Mouse (Mus musculus) adipose tissue, adult 10 weeks (tissue): ENCODE measurements around the gene Nmrk2. TPM values are rescaled to one million over a fixed set of nuclear protein-coding genes. Genes with fewer than 3 reads are reported as not detected.

Experiments used
- polyA plus RNA-seq: library from polyadenylated mRNA; stranded (reverse); fragments of 350-450 nt; fragmentation: Illumina TruSeq; extraction: RNeasy Lipid Tissue Mini Kit (QIAGEN cat#74804); gene quantifications from one replicate; pipeline ENCODE4 v1.2.3, GENCODE M21; 2014; ENCODE audit warnings: low read depth, low replicate concordance

Nmrk2 gene
- polyA plus RNA-seq = not detected

DNA sequence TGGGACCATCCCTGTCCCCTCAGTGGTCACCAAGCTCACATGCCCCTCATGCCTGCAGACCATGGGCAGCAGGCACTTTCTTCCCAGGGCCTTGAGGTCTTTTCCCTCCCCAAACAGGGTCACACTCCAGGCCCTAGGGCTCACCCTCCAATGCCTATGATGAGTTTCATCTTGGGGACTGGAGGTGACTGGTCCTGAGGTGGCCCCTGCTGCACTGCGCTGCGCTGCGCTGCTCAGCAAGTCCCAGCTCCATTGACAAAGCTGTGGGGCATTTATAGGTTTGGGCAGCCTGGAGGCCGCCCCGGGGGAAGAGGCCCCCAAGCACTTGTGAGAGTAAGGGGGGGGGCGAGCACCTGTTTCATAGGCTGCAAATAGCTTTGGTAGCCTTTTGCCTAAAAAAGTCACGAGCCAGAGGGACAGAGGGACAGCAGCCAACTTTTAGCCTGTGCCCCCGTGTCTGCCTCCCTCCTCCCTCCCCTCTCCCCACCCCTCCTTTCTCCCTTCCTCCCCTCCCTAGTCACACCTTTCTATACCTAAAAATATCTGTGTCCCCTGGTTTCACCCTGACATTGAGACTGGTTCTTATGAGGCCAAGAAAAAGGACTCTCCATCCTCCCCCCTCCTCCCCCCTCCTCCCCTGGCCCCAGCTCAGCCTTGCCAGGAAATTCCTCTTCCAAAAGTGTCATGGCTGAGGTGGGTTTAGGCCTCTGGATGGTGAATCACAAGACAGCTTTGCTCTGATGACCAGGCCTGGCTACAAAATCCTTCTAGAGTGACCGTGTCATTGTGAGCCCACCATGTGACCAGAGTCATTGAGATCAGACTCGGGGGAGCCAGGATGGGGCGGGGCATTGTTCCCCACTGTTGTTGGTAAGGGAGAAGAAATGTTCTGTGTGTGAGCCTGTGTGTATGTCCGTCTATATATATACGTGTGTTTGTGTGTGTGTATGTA lies at the start of gene Nmrk2:
Gene Nmrk2, minus strand, starts transcription at position 245 of the 952 bp plus-strand sequence.

DNA sequence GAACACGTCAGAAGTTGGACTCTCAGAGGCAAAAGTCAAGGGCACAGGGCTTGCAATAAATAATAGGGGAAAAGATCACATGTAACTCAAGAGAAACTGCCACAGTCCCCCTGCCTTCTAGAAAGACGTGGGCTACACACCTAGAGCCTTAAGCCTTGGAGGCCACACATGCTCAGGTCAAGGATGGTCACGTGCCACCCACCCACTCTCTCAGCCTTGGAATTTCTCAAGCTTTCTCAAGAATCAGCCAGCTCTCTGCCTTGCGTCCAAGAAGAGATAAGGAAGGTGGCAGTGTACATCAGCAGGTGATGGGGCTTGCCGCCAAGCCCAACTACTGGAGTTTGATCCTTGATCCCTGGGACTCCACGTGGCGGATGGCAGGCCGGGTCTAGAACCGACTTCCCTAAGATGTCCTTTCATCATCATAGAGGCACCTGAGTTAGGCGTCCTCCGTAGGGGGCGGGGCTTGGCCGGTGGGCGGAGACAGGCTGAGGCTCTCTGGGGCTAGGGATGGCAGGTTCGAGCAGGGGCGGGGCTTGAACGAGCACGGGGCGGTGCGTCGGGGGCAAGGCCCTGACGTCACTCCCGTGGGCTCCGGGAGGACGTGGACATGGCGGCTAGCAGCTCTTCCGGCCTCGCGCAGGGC lies 30.9 kb upstream of the Nmrk2 start, which contains the start of gene Zfr2:
Gene Zfr2, plus strand, starts transcription at position 576 of the 646 bp plus-strand sequence.

DNA sequence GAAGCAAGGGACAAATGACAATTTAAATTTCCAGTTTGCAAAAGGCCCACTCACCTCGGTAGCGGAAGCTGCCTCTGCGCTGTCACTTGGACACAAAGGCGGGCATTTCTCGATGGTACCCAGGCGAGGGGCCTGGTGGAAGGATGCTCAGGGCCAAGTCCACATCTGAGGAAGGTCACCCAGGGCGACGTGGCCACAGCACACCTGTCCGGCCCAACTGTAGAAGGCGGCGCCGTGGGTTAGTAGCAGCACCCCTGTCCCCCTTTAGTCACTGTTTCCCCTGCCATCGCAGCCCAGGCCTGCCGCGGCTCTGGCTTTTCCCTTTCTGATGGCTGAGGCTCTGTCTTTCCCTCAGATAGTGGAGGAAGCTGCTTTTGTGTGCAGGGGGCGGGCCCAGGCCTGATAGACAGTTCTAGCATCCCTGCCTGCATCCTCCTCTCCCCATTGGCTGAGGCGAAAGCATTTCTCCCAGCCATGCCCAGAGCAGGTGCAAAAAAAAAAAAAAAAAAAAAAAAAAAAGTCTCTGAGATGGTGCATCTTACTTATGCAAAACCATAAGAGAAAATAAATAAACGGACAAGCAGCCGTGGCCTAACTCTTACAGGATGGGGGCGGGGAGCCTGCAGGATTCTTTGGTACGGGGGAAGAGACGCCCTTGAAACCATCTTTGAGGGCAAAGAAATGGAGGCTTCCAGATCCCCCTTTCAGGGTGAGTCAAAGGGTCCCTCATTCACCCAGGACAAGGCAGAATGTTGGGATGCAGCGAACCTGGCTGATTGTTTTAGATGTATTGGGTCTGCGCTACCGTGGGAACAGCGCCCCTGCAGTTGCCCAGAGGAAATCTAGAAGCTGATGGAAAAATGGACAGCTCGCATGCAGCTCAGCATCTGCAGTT lies 28.8 kb upstream of the Nmrk2 start, which contains the start of gene Atcay:
Gene Atcay, minus strand, starts transcription at position 396 of the 895 bp plus-strand sequence.

DNA sequence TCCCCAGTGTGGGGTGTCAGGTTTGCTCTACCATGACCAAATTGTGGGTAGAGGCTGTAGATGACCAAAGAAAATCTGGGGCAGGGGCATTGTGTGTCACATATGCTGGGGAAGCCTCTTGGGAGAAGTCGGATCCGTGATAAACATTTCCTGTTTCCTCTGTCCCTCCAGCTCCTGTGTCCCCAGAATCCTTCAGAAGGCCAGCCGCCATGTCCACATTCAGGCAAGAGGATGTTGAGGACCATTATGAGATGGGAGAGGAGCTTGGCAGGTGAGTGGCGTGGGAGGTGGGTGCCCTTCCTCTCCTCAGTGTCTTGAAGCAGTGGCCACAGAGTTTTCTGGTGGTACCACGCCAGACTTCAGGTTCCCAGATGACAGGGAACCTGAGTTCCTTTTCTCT lies 18.0 kb downstream of the Nmrk2 start, which contains the start of gene 4930442H23Rik:
Gene 4930442H23Rik, minus strand, starts transcription at position 45 of the 400 bp plus-strand sequence.

DNA sequence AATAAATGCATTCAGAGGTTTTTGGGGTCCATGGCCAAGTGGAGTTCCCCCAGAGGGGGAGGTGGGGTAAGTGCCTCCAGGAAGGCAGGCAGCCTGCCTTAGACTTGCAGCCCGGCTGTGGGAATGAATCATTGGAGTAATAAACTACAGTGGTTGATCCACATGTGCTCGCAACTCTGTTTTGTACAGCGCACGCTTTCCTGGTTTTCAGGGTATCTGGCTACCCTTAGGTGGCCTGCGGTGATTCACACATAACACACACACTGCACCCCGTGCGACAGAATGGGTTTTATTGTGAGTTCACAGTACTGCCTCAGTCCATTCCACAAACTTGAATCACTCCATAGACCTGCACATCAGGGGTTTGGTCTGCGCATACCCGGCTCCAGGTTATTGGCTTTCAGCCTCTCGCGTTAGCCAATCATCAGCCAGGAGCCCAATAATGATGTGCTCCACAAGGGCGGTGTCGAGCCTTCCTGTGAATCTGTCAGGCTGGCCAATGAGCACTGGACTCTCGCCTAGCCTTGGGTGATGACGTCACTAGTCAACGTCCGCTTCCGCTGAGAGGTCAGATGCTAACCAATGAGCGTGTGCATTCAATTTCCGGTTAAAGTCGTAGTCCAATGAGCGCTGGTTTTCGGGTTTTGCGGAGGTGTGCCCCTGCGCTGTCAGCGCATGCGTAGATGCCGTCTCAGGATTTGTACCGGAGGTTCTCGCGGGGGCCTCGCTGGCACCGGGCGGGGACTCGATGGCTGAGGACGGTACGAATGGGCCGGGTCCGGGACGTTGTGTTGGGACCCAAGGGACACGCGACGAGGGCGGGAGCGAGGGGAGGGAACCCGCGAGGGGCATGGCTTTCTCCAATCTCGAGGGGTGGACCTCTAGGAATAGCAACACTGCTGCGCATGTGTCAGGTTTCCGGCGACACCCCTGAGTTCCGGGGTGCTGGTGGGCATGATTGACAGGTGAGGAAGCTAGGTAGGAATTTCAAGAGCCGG lies 19.2 kb downstream of the Nmrk2 start, which contains the start of gene Dapk3:
Gene Dapk3, plus strand, starts transcription at position 670 of the 998 bp plus-strand sequence.

DNA sequence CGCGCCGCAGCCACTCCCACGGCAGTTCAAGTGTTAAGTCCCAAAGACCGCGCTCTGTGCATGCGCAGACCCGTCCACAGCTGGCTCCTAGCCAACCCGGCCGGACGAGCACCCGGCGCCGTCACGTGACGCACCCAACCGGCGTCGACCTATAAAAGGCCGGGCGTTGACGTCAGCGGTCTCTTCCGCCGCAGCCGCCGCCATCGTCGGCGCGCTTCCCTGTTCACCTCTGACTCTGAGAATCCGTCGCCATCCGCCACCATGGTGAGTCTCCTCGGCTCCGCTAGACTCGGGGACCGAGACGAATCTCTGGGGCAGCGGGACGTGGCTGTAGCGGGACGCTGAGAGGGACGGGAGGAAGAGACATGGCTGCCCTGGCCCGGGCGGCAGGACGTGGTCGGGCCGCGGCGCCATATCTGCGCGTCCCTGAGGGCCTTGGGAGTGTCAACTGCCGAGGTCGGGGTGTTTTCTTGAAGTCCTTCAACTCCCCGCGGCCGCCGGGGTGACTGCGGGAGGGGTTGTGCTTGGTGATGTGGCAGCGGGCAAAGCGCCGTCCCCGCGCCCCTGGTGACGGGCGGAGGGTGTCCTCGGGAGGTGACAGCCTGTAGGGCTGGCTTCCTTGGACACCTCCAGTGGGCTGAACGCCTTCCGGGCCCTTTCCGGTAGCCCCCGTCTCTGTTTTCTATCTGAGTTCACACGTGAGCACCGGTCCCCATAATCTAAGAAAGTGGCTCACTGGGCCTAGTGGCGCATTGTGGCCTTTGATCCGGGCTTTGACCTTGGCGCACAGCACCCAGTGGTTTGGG lies 25.2 kb downstream of the Nmrk2 start, which contains the start of gene Eef2:
Gene Eef2, plus strand, starts transcription at position 166 of the 806 bp plus-strand sequence.

DNA sequence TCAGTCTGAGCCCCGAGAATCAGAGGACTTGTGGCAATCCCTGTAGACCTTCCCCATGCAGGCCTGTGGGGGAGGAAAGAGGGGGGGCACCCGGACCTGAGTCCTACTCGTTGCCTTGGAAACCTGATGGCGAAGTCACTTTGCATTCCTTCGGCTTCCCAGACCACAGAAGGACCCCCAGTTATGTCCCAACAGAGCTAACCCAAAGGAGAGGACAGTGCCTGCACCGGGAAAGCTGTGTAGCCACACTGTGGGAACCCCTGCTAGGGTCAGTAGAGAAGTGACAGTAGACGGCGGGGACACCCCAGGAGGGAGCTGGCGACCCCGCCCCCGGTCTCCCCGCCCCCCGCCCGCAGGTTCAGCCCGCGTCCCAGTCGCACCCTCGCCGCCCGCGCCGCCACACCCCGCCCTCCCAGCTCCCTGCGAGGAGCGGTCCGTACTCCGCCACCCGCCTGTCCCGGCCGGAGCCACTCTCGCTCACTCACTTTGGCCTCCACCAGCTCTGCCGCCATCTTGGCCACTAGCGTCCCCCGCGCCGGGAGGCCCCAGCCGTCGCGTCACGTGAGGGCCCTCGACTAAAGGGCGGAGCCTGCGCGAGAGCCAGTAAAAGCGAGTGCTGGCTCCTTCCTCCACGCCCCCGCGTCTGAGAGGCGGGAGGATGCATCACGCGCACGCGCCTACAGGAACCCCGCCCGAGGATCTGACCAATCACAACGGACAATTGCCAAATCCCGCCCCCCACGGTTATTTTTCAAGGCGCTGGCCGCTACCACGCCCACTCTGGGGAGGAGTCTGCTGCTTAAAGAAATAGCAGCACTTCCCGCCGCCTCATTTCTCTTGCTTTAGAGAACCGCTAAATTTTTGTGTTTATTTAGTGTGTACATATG lies 34.4 kb downstream of the Nmrk2 start, which contains the start of gene Pias4:
Gene Pias4, minus strand, starts transcription at position 724 of the 887 bp plus-strand sequence.

Other genes starting within 250 kb of the Nmrk2 start
- 5.7 TPM for gene Gng7, start 187.1 kb downstream of the Nmrk2 start, polyA plus RNA-seq
- not detected for gene Diras1, start 176.4 kb downstream of the Nmrk2 start, polyA plus RNA-seq
- 17.6 TPM for gene Slc39a3, start 164.6 kb downstream of the Nmrk2 start, polyA plus RNA-seq
- gene Sgta, start 141.9 kb downstream of the Nmrk2 start, polyA plus RNA-seq = 94.7 TPM
- gene Thop1, start 132.0 kb downstream of the Nmrk2 start, polyA plus RNA-seq = 18.0 TPM
- 0.15 TPM for gene Creb3l3, start 103.2 kb downstream of the Nmrk2 start, polyA plus RNA-seq
- 98.4 TPM for gene Map2k2, start 96.1 kb downstream of the Nmrk2 start, polyA plus RNA-seq
- gene Zbtb7a, start 66.8 kb downstream of the Nmrk2 start, polyA plus RNA-seq = 26.5 TPM
- gene Pias4, start 34.1 kb downstream of the Nmrk2 start, polyA plus RNA-seq = 23.4 TPM
- 1,511 TPM for gene Eef2, start 25.4 kb downstream of the Nmrk2 start, polyA plus RNA-seq
- 50.3 TPM for gene Dapk3, start 19.0 kb downstream of the Nmrk2 start, polyA plus RNA-seq
- not detected for gene 4930442H23Rik, start 18.2 kb downstream of the Nmrk2 start, polyA plus RNA-seq
- gene Atcay, start 28.8 kb upstream of the Nmrk2 start, polyA plus RNA-seq = not detected
- gene Zfr2, start 31.1 kb upstream of the Nmrk2 start, polyA plus RNA-seq = 11.6 TPM
- gene Matk, start 50.9 kb upstream of the Nmrk2 start, polyA plus RNA-seq = 2.8 TPM
- gene Mrpl54, start 64.9 kb upstream of the Nmrk2 start, polyA plus RNA-seq = 87.0 TPM
- gene Apba3, start 64.9 kb upstream of the Nmrk2 start, polyA plus RNA-seq = 47.8 TPM
- gene Tjp3, start 89.5 kb upstream of the Nmrk2 start, polyA plus RNA-seq = 24.4 TPM
- gene Pip5k1c, start 90.9 kb upstream of the Nmrk2 start, polyA plus RNA-seq = 44.2 TPM
- 18.5 TPM for gene Cactin, start 119.1 kb upstream of the Nmrk2 start, polyA plus RNA-seq
- gene Tbxa2r, start 126.7 kb upstream of the Nmrk2 start, polyA plus RNA-seq = 2.7 TPM
- 1.1 TPM for gene Gipc3, start 141.2 kb upstream of the Nmrk2 start, polyA plus RNA-seq
- gene Hmg20b, start 148.4 kb upstream of the Nmrk2 start, polyA plus RNA-seq = 63.1 TPM
- gene Mfsd12, start 155.4 kb upstream of the Nmrk2 start, polyA plus RNA-seq = 22.3 TPM
- 2.1 TPM for gene 4930404N11Rik, start 163.8 kb upstream of the Nmrk2 start, polyA plus RNA-seq
- gene Fzr1, start 176.5 kb upstream of the Nmrk2 start, polyA plus RNA-seq = 22.5 TPM
- 66.8 TPM for gene Dohh, start 182.4 kb upstream of the Nmrk2 start, polyA plus RNA-seq
- gene Gm48551, start 182.4 kb upstream of the Nmrk2 start, polyA plus RNA-seq = 2.8 TPM
- gene Gm48552, start 187.0 kb upstream of the Nmrk2 start, polyA plus RNA-seq = 1.7 TPM
- 53.6 TPM for gene Smim24, start 191.0 kb upstream of the Nmrk2 start, polyA plus RNA-seq